Mouse (Mus musculus) kidney, adult 18-20 months (tissue): Measurements from ENCODE around the gene Map3k10.
A peak's percentile ranks its signal among the peaks of the same experiment; 100 is the strongest.
"Not testable (repeated sequence)": the region's sequence is repeated elsewhere in the genome, so short reads cannot be mapped to it uniquely, and the experiment has no call there.

ENCODE experiments used
- DNase-seq: peaks from one replicate; pipeline ENCODE4 v3.0.0; 2021

Map3k10 gene

GRCm38 (mm10) chr7:27654607-27655276, 19.7 kb downstream of the Map3k10 start:
- DNase-seq = peak; percentile 44

GRCm38 (mm10) chr7:27653681-27654437, 20.5 kb downstream of the Map3k10 start, which contains the start of gene Ttc9b:
Gene Ttc9b (plus strand): TSS chr7:27653915.
- DNase-seq = peak; percentile 16

- peak; percentile 74 for DNase-seq
Observed at GRCm38 (mm10) chr7:27650949-27651348, 23.4 kb downstream of the Map3k10 start.

GRCm38 (mm10) chr7:27649723-27650122, 24.7 kb downstream of the Map3k10 start:
- DNase-seq = no peak

- DNase-seq = no peak
Observed at GRCm38 (mm10) chr7:27647281-27648002, 27.0 kb downstream of the Map3k10 start.

GRCm38 (mm10) chr7:27646516-27646915, 27.9 kb downstream of the Map3k10 start:
- DNase-seq = no peak

- no peak for DNase-seq
Observed at GRCm38 (mm10) chr7:27644471-27644870, 29.9 kb downstream of the Map3k10 start.

- DNase-seq = not testable (repeated sequence)
Observed at GRCm38 (mm10) chr7:27635094-27635493, 39.3 kb downstream of the Map3k10 start.

- no peak for DNase-seq
Observed at GRCm38 (mm10) chr7:27634691-27635090, 39.7 kb downstream of the Map3k10 start.

GRCm38 (mm10) chr7:27633166-27633565, 41.2 kb downstream of the Map3k10 start:
- no peak for DNase-seq

- no peak for DNase-seq
Observed at GRCm38 (mm10) chr7:27631439-27631838, 43.0 kb downstream of the Map3k10 start.

- not testable (repeated sequence) for DNase-seq
Observed at GRCm38 (mm10) chr7:27628816-27629215, 45.6 kb downstream of the Map3k10 start.

GRCm38 (mm10) chr7:27628190-27628589, 46.2 kb downstream of the Map3k10 start:
- DNase-seq = no peak

GRCm38 (mm10) chr7:27627707-27628106, 46.7 kb downstream of the Map3k10 start:
- DNase-seq = no peak

GRCm38 (mm10) chr7:27624967-27625366, 49.4 kb downstream of the Map3k10 start:
- no peak for DNase-seq

GRCm38 (mm10) chr7:27622234-27622633, 52.2 kb downstream of the Map3k10 start:
- no peak for DNase-seq

GRCm38 (mm10) chr7:27621028-27621427, 53.4 kb downstream of the Map3k10 start:
- no peak for DNase-seq

GRCm38 (mm10) chr7:27613751-27614499, 60.5 kb downstream of the Map3k10 start:
- no peak for DNase-seq

GRCm38 (mm10) chr7:27612940-27613339, 61.5 kb downstream of the Map3k10 start:
- no peak for DNase-seq

- DNase-seq = no peak
Observed at GRCm38 (mm10) chr7:27610871-27611270, 63.5 kb downstream of the Map3k10 start.

GRCm38 (mm10) chr7:27610370-27610769, 64.0 kb downstream of the Map3k10 start:
- DNase-seq = no peak

GRCm38 (mm10) chr7:27609688-27610087, 64.7 kb downstream of the Map3k10 start:
- no peak for DNase-seq

GRCm38 (mm10) chr7:27609285-27609684, 65.1 kb downstream of the Map3k10 start:
- no peak for DNase-seq
